Mouse (Mus musculus) hindbrain, embryonic 16.5 days (tissue): Measurements from ENCODE around the gene Trmt13. TPM values are rescaled to one million over a fixed set of nuclear protein-coding genes. Genes with fewer than 3 reads are reported as not detected.
A peak's percentile ranks its signal among the peaks of the same experiment; 100 is the strongest.

Experiments
- ATAC-seq: fragments of 200-750 bp; cut with Nextera tagmentation; 2 replicates; pipeline ENCODE4 v1.8.0; 2017; ENCODE audit warnings: moderate TSS enrichment, moderate library complexity
- H3K27ac ChIP-seq: fragments of 300-500 bp; sonication (generic); 2 replicates; pipeline ENCODE4 v1.5.1; 2014; ENCODE audit warnings: low read depth, mild to moderate bottlenecking, control low read depth, low read length, moderate library complexity
- H3K27me3 ChIP-seq: fragments of 300-500 bp; sonication (generic); replicated peaks from 2 replicates; pipeline ENCODE4 v1.6.1; 2014; ENCODE audit warnings: low read length; ENCODE audit not compliant: control insufficient read depth, insufficient read depth
- H3K36me3 ChIP-seq: fragments of 300-500 bp; sonication (generic); 2 replicates; pipeline ENCODE4 v1.6.1; 2014; ENCODE audit warnings: mild to moderate bottlenecking, low read length, moderate library complexity, mixed read lengths; ENCODE audit not compliant: control insufficient read depth, insufficient read depth
- H3K4me1 ChIP-seq: fragments of 300-500 bp; sonication (generic); 2 replicates; pipeline ENCODE4 v1.6.1; 2014; ENCODE audit warnings: low read depth, low read length; ENCODE audit not compliant: control insufficient read depth, insufficient read depth
- H3K4me2 ChIP-seq: fragments of 300-500 bp; sonication (generic); 2 replicates; pipeline ENCODE4 v1.6.1; 2014; ENCODE audit warnings: mild to moderate bottlenecking, low read length, control low read depth, moderate library complexity
- H3K4me3 ChIP-seq: fragments of 300-500 bp; sonication (generic); 2 replicates; pipeline ENCODE4 v1.5.1; 2014; ENCODE audit warnings: mild to moderate bottlenecking, low read length, control low read depth, moderate library complexity
- H3K9ac ChIP-seq: fragments of 300-500 bp; sonication (generic); 2 replicates; pipeline ENCODE4 v1.6.1; 2014; ENCODE audit warnings: low read depth, mild to moderate bottlenecking, control low read depth, low read length, moderate library complexity
- H3K9me3 ChIP-seq: fragments of 300-500 bp; sonication (generic); 2 replicates; pipeline ENCODE4 v1.6.1; 2014; ENCODE audit warnings: mild to moderate bottlenecking, low read length, moderate library complexity; ENCODE audit not compliant: control insufficient read depth
- WGBS: fragments of 180-500 bp; shearing (Covaris S2); extraction: QIAGEN DNeasy Blood & Tissue Kit; methylation state at CpG from one replicate; pipeline ENCODE4 v1.1.7; 2014; 5-methylcytosine and 5-hydroxymethylcytosine counted together
- polyA plus RNA-seq: library from polyadenylated mRNA; unstranded; fragments of >200 nt; fragmentation: Nextera tagmentation; extraction: Ambion mirVana; gene quantifications from 2 replicates; pipeline ENCODE4 v1.2.1, GENCODE M21; 2015

The Trmt13 gene
- polyA plus RNA-seq, 1 experiment from 2014 or later: 22.5 TPM

GRCm38 (mm10) chr3:116537200-116537573, 77.2 kb downstream of the Trmt13 start:
- Histone ChIP-seq H3K36me3 (peaks cover 10% of the 10 kb centered on the region), H3K9me3 (no peaks in the 10 kb centered on the region), H3K27me3 (no peaks in the 10 kb centered on the region), H3K9ac (no peak overlapping the region), H3K4me1 (no peaks in the 10 kb centered on the region), H3K4me2 (no peak overlapping the region), H3K27ac (no peak overlapping the region), H3K4me3 (no peak overlapping the region)
- no peak for ATAC-seq
- WGBS: 37% methylated on average over 6 of the region's 6 CpGs

- peaks cover 10% of the 10 kb centered on the region for H3K36me3 ChIP-seq
- no peaks in the 10 kb centered on the region for H3K27me3 ChIP-seq
- no peaks in the 10 kb centered on the region for H3K4me1 ChIP-seq
- H3K27ac ChIP-seq: no peak overlapping the region
- H3K4me2 ChIP-seq: no peak overlapping the region
- 55% methylated on average over 16 of the region's 16 CpGs for WGBS
- ATAC-seq: peak; percentile 54
- no peak overlapping the region for H3K4me3 ChIP-seq
- H3K9me3 ChIP-seq: no peaks in the 10 kb centered on the region
- H3K9ac ChIP-seq: no peak overlapping the region
Observed at GRCm38 (mm10) chr3:116536428-116537199, 77.8 kb downstream of the Trmt13 start.

Other genes starting within 250 kb of the Trmt13 start
- 2.9 and 4.3 TPM in 2 replicates for gene Cdc14a, start 190.6 kb downstream of the Trmt13 start, polyA plus RNA-seq
- gene Rtca, start 106.4 kb downstream of the Trmt13 start, polyA plus RNA-seq: 113 and 121 TPM in 2 replicates
- 12.5 and 15.1 TPM in 2 replicates for gene Dbt, start 101.5 kb downstream of the Trmt13 start, polyA plus RNA-seq
- gene Lrrc39, start 51.6 kb downstream of the Trmt13 start, polyA plus RNA-seq: 0.13 and 0.45 TPM in 2 replicates
- gene Sass6, start 19.6 kb downstream of the Trmt13 start, polyA plus RNA-seq: 11.5 and 12.3 TPM in 2 replicates
- gene Mfsd14a, start 48.1 kb upstream of the Trmt13 start, polyA plus RNA-seq: 64.6 and 68.2 TPM in 2 replicates
- gene Gm43191, start 66.7 kb upstream of the Trmt13 start, polyA plus RNA-seq: not detected in 2 replicates
- gene Slc35a3, start 98.2 kb upstream of the Trmt13 start, polyA plus RNA-seq: 7.3 and 8.1 TPM in 2 replicates
- gene Agl, start 193.6 kb upstream of the Trmt13 start, polyA plus RNA-seq: 13.8 and 16.9 TPM in 2 replicates
- 7.1 and 7.2 TPM in 2 replicates for gene Frrs1, start 244.9 kb upstream of the Trmt13 start, polyA plus RNA-seq